Mouse (Mus musculus) brain, embryonic 14.5 days (tissue): ENCODE results near the gene 4931428L18Rik.

ENCODE experiments used
- CTCF ChIP-seq: fragments of 200-500 bp; IDR thresholded peaks from 2 replicates; pipeline ENCODE4 v1.5.1; 2012; ENCODE audit warnings: inconsistent platforms, mild to moderate bottlenecking, moderate library complexity, borderline replicate concordance; ENCODE audit not compliant: insufficient read depth, insufficient read length; ENCODE audit errors: extremely low read depth
- POLR2A ChIP-seq: fragments of 200-500 bp; IDR thresholded peaks from 2 replicates; pipeline ENCODE4 v1.6.1; 2012; ENCODE audit warnings: mild to moderate bottlenecking, inconsistent platforms, borderline replicate concordance; ENCODE audit not compliant: poor library complexity, insufficient read depth, insufficient read length, severe bottlenecking; ENCODE audit errors: extremely low read depth

DNA sequence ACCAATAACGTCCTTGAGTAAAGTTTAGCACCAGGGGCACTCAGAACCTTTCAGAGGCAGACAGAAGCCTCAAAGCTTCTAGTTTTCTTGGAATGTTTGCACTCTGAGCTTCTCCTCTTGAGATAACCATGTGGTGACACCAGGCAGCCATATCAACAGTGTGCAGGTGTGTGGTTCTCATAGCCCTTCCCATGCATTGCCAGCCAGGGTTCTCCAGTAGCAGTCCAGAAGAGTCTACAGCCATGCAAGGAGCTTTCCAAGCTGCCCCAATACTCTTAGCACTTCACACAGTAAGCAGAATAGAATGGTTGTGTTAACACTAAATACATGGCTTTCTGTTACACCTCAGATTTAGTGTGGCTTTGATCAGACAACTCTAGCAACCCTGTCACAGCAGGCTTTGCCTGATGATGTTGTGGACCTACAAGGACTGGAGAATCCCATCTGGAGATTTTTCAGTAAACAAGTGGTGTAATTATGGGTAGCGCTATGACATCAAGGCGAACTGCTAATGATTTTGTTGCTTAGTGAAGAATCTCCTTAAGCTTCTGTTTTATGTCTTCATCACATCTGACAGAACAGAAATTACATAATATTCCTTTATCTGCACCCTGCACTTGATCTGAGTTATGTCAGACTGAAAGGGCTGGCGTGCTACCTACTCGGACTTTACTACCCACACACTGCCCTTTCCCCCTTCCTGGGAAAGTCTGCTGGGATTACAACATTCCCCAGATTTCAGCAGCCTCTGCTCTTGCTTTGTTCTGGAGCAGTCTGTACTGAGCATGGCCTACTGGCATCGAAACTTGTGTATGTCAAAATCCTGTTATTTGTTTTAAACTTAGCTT, 149.7 kb downstream of the 4931428L18Rik start:
- TF ChIP-seq CTCF (no peak), POLR2A (no peak)
